ENCODE assay signal across 22 mouse cellular contexts in the genomic region with DNA sequence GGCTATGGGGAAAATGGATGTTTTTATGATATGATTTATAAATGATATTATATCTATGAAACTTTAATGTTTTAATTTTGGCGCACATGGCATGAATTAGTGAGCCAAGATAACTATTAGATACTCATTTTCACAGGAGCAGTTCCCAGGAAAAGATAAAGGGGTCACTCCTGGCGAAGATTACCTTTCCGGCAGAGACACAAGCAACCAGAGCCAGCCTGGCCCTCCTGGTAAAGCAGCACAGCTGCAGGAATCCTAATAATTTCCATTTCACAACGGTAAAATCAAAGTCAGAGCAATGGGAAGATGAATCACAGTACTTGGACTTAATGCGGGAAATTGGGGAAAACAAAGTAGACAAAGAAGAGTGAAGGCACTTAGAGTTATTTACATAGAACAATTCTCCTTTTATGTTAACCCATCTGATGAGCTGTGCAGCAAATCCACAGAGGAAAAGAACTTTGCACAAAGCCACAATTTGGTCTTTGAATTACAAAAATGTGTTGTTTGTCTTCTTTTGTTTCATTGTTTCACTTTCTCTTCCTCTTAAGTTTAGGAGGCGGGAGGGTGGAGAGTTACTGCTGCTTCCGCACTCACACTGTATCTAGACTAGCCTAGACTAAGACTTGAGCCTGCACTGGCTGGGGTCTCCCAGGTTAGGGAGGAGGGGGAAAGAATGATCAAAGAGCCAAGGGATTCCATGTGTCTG.
DNase-seq lines count a peak whose midpoint lies in the region; ATAC-seq lines count a peak whose summit lies in the region.
"Had no signal": no experiment of that assay in that cellular context is flagged by ENCODE, and none has a peak within 500 bp of the region (broad histone marks: within the 10 kb centered on the region; RNA-seq: fewer than 3 reads in every experiment).

No protein-coding gene starts in this region.

- no peak overlapping the region for H3K4me2 ChIP-seq in forebrain, embryonic 14.5 days (ENCODE audit: low read length)
- no peak overlapping the region for H3K4me2 ChIP-seq in hindbrain, embryonic 16.5 days (ENCODE audit: low read length)
- H3K4me2 ChIP-seq in hindbrain, embryonic 14.5 days (replicated peaks) = no peak overlapping the region
- H3K4me2 ChIP-seq: midbrain, embryonic 11.5 days had no signal

- no peak for ATAC-seq in forebrain, embryonic 14.5 days
- peak; percentile 60 for ATAC-seq in common myeloid progenitor, adult 5-6 weeks (replicated peaks; ENCODE audit: low read depth, poor library complexity, severe bottlenecking)
- peak; percentile 66 for ATAC-seq in monocyte, adult 5-6 weeks (replicated peaks; ENCODE audit: insufficient number of reproducible peaks, low FRiP score, low TSS enrichment, poor library complexity, severe bottlenecking)
- no peak for ATAC-seq in hindbrain, embryonic 16.5 days
- no peak for ATAC-seq in hindbrain, embryonic 14.5 days (ENCODE audit: low FRiP score)
- ATAC-seq: hindbrain, postnatal 0 days; liver, postnatal 0 days had no signal

- H3K27me3 ChIP-seq in forebrain, embryonic 10.5 days (ENCODE audit: poor library complexity, severe bottlenecking) = no peaks in the 10 kb centered on the region
- H3K27me3 ChIP-seq in forebrain, embryonic 14.5 days (replicated peaks; ENCODE audit: control insufficient read depth, insufficient read depth, low read length) = no peaks in the 10 kb centered on the region
- no peaks in the 10 kb centered on the region for H3K27me3 ChIP-seq in hindbrain, embryonic 16.5 days (replicated peaks; ENCODE audit: control insufficient read depth, insufficient read depth, low read length)
- no peaks in the 10 kb centered on the region for H3K27me3 ChIP-seq in hindbrain, embryonic 14.5 days (ENCODE audit: control insufficient read depth, insufficient read depth, low read length)

- H3K9me3 ChIP-seq in forebrain, embryonic 10.5 days = no peaks in the 10 kb centered on the region
- H3K9me3 ChIP-seq in forebrain, embryonic 14.5 days (replicated peaks; ENCODE audit: control insufficient read depth, low read length) = no peaks in the 10 kb centered on the region
- no peaks in the 10 kb centered on the region for H3K9me3 ChIP-seq in hindbrain, embryonic 16.5 days (ENCODE audit: control insufficient read depth, low read length)
- H3K9me3 ChIP-seq in hindbrain, embryonic 14.5 days (ENCODE audit: control insufficient read depth, low read length) = no peaks in the 10 kb centered on the region
- H3K9me3 ChIP-seq: heart, embryonic 10.5 days had no signal

- H3K27ac ChIP-seq in forebrain, embryonic 10.5 days = no peak overlapping the region
- no peak overlapping the region for H3K27ac ChIP-seq in forebrain, embryonic 14.5 days (ENCODE audit: low read depth, low read length)
- no peak overlapping the region for H3K27ac ChIP-seq in hindbrain, embryonic 16.5 days (ENCODE audit: low read depth, low read length)
- H3K27ac ChIP-seq in hindbrain, embryonic 14.5 days = no peak overlapping the region; the same call in 1 of the 2 replicates
- H3K27ac ChIP-seq: heart, embryonic 10.5 days; hindbrain, postnatal 0 days had no signal

- peaks cover 32% of the 10 kb centered on the region for H3K4me1 ChIP-seq in forebrain, embryonic 10.5 days
- peaks cover 14% of the 10 kb centered on the region for H3K4me1 ChIP-seq in forebrain, embryonic 14.5 days (ENCODE audit: control insufficient read depth, insufficient read depth, low read length)
- H3K4me1 ChIP-seq in hindbrain, embryonic 16.5 days (ENCODE audit: control insufficient read depth, insufficient read depth, low read depth, low read length) = peaks cover 3% of the 10 kb centered on the region; the same call in 1 of the 2 replicates
- H3K4me1 ChIP-seq in hindbrain, embryonic 14.5 days (replicated peaks; ENCODE audit: control insufficient read depth, insufficient read depth, low read length) = peaks cover 14% of the 10 kb centered on the region
- H3K4me1 ChIP-seq: heart, embryonic 10.5 days had no signal

- peak; percentile 12 for DNase-seq in forebrain, embryonic 10.5 days (ENCODE audit: extremely low spot score, low spot score)
- DNase-seq in forebrain, embryonic 14.5 days (ENCODE audit: low spot score) = no peak
- DNase-seq in Muller cell, postnatal 12 days (ENCODE audit: inconsistent ontology term) = peak; percentile 55
- no peak for DNase-seq in cerebellum, adult 8-10 months
- DNase-seq in hindbrain, embryonic 14.5 days (ENCODE audit: low spot score) = no peak
- DNase-seq: cerebellum, adult 11 months; forebrain, postnatal 0 days; heart, postnatal 10 days; kidney, adult 8-10 months; kidney, postnatal 25 days; layer of hippocampus, adult 9-11 months; liver, postnatal 0 days; lung, postnatal 14 days; spleen, adult 18-20 months; thymus, postnatal 4 days had no signal

- no peak overlapping the region for H3K9ac ChIP-seq in forebrain, embryonic 14.5 days (ENCODE audit: low read length)
- H3K9ac ChIP-seq in hindbrain, embryonic 16.5 days (ENCODE audit: low read depth, low read length) = no peak overlapping the region
- no peak overlapping the region for H3K9ac ChIP-seq in hindbrain, embryonic 14.5 days
- H3K9ac ChIP-seq: forebrain, postnatal 0 days; liver, postnatal 0 days had no signal

- H3K4me3 ChIP-seq in forebrain, embryonic 10.5 days = no peak overlapping the region
- no peak overlapping the region for H3K4me3 ChIP-seq in forebrain, embryonic 14.5 days (ENCODE audit: low read depth, low read length)
- no peak overlapping the region for H3K4me3 ChIP-seq in hindbrain, embryonic 16.5 days (ENCODE audit: low read length)
- H3K4me3 ChIP-seq in hindbrain, embryonic 14.5 days (replicated peaks; ENCODE audit: low read length) = no peak overlapping the region
- H3K4me3 ChIP-seq: erythroblast, embryonic 14.5 days; heart, embryonic 10.5 days had no signal

- no peaks in the 10 kb centered on the region for H3K36me3 ChIP-seq in forebrain, embryonic 10.5 days (replicated peaks)
- no peaks in the 10 kb centered on the region for H3K36me3 ChIP-seq in forebrain, embryonic 14.5 days (ENCODE audit: control insufficient read depth, insufficient read depth, low read length)
- no peaks in the 10 kb centered on the region for H3K36me3 ChIP-seq in hindbrain, embryonic 16.5 days (ENCODE audit: control insufficient read depth, insufficient read depth, low read length)
- H3K36me3 ChIP-seq in hindbrain, embryonic 14.5 days (replicated peaks; ENCODE audit: control insufficient read depth, insufficient read depth) = no peaks in the 10 kb centered on the region
- H3K36me3 ChIP-seq: heart, embryonic 10.5 days had no signal

- WGBS in forebrain, embryonic 10.5 days = 66% methylated on average over 7 of the region's 7 CpGs
- 62% methylated on average over 7 of the region's 7 CpGs for WGBS in forebrain, embryonic 14.5 days
- WGBS in hindbrain, embryonic 16.5 days = 64% methylated on average over 7 of the region's 7 CpGs
- WGBS in hindbrain, embryonic 14.5 days = 59% methylated on average over 7 of the region's 7 CpGs

Comparison
In these comparisons a context has a peak if more than half of its experiments do, and no peak if none do; other contexts are left out.
1. DNase-seq: peak in forebrain, embryonic 10.5 days (single experiment) and Muller cell, postnatal 12 days (single experiment); none in forebrain, embryonic 14.5 days (single experiment), cerebellum, adult 8-10 months (single experiment) and hindbrain, embryonic 14.5 days (single experiment).
2. ATAC-seq: peak in common myeloid progenitor, adult 5-6 weeks (single experiment) and monocyte, adult 5-6 weeks (single experiment); none in forebrain, embryonic 14.5 days (single experiment), hindbrain, embryonic 16.5 days (single experiment) and hindbrain, embryonic 14.5 days (single experiment).